Mouse (Mus musculus) olfactory bulb, adult 2 months (tissue): ENCODE measurements at regions not wholly inside any gene's neighbourhood (a gene's known extent, or its start where the extent isn't known, plus 50 kb on each side); places are given as distances from the start of the nearest gene placed in this dataset.
"Not testable (repeated sequence)": the region's sequence is repeated elsewhere in the genome, so short reads cannot be mapped to it uniquely, and the experiment has no call there.

Source experiments
- H3K27ac ChIP-seq: fragments of 200-500 bp; 2 replicates; pipeline ENCODE4 v1.5.1; 2012; ENCODE audit warnings: low read depth, low read length; ENCODE audit not compliant: insufficient read depth
- H3K4me1 ChIP-seq: fragments of 200-500 bp; 2 replicates; pipeline ENCODE4 v1.6.1; 2012; ENCODE audit warnings: low read length; ENCODE audit not compliant: control insufficient read depth, insufficient read depth
- H3K4me3 ChIP-seq: fragments of 200-500 bp; 2 replicates; pipeline ENCODE4 v1.5.1; 2012; ENCODE audit warnings: mild to moderate bottlenecking, low read depth, low read length, moderate library complexity; ENCODE audit not compliant: insufficient read depth
- CTCF ChIP-seq: fragments of 200-500 bp; IDR thresholded peaks from 2 replicates; pipeline ENCODE4 v1.5.1; 2012; ENCODE audit warnings: low read depth, mild to moderate bottlenecking, low read length, moderate library complexity; ENCODE audit not compliant: insufficient read depth
- POLR2A ChIP-seq: fragments of 200-500 bp; IDR thresholded peaks from 2 replicates; pipeline ENCODE4 v1.6.1; 2012; ENCODE audit warnings: mild to moderate bottlenecking, low read depth, low read length, moderate library complexity; ENCODE audit not compliant: insufficient read depth
- WGBS: fragments of 180-500 bp; shearing (Covaris S2); methylation state at CpG from one replicate; pipeline ENCODE4 v1.1.7; 2018; 5-methylcytosine and 5-hydroxymethylcytosine counted together

DNA sequence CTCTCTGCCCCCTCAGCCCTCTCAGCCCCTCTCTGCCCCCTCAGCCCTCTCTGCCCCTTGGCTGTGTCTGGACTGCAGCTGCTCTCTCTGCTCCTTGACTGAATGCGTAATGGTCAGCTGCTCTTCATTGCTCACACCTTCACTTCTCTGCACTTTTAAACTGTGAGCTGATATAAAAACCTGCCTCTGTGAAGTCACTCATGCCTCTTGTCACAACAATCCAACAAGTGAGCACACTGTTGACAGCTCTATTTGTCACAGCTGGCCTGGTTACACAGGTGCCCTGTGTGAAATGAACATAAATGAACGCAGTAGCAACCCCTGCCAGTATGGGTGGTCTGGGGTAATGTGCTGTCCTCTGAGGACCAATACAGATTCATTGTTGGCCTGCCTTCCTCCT lies 109.2 kb downstream of the Arrdc3 start:
- WGBS = 90% methylated on average over 2 of the region's 2 CpGs
- no peak for TF ChIP-seq POLR2A
- TF ChIP-seq CTCF = no peak
- Histone ChIP-seq H3K4me3 (no peak overlapping the region), H3K27ac (no peak overlapping the region), H3K4me1 (no peaks in the 10 kb centered on the region)

GRCm38 (mm10) chr13:81008864-81009766 lies 125.9 kb downstream of the Arrdc3 start:
- no peak overlapping the region for H3K4me3 ChIP-seq
- H3K4me1 ChIP-seq = no peaks in the 10 kb centered on the region
- no peak overlapping the region for H3K27ac ChIP-seq
- TF ChIP-seq CTCF (no peak), POLR2A (no peak)
- 56% methylated on average over 5 of the region's 5 CpGs for WGBS

DNA sequence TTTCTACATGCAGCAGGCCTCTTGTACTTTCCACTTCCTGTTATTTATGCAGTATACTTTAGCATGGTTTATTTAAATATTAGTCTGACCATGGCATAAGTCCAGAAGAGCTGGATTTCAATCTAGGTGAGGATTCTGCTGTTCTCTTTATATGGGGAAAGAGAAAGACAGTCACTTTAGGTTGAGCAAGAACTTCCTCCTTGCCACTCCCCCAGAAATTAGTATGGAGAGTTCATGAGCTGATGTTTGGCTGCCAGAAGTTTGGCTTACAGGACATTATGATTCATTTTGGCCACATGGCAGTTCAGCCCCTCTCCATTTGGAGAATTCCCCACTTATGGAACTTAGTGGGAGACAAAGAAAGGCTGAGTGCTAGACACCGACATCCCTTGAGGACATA lies 130.8 kb downstream of the Arrdc3 start:
- WGBS = 63% methylated on average over 1 of the region's 1 CpGs
- H3K4me1 ChIP-seq = no peaks in the 10 kb centered on the region
- TF ChIP-seq POLR2A (no peak), CTCF (no peak)
- H3K4me3 ChIP-seq = no peak overlapping the region
- no peak overlapping the region for H3K27ac ChIP-seq

DNA sequence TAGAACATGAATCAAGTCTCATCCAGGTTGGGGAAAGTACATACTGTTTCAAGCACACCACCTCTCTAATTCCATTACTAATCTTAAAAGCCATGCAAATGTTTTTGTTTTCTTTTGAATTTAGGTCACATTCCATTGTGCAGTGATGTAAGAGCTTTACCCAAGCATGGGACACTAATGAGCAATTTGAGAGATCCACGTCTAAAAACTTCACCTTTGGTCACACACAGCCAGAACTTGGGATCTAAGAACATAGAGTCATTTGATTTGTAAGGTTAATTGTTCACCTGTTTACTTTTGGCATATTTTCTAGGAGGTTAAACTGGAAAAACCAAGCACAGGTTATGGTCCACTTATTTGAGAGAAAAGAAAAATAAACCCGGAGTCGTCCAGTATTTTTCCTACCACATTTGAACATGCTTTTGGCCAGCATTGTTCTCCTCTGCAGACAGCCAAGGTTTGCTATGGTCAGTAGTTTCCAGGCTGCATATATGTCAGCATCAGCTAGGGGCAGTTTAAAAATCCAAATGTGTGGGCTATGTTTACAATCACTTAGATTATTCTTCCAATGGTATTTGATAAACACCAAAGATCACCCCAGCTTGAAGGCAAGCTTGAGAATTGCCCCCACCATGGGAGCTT lies 137.0 kb downstream of the Arrdc3 start:
- 75% methylated on average over 3 of the region's 3 CpGs for WGBS
- Histone ChIP-seq H3K4me3 (no peak overlapping the region), H3K4me1 (no peaks in the 10 kb centered on the region), H3K27ac (no peak overlapping the region)
- TF ChIP-seq POLR2A (no peak), CTCF (no peak)

- H3K4me3 ChIP-seq = no peak overlapping the region
- no peak overlapping the region for H3K27ac ChIP-seq
- 91% methylated on average over 2 of the region's 2 CpGs for WGBS
- TF ChIP-seq POLR2A (no peak), CTCF (no peak)
- H3K4me1 ChIP-seq = no peaks in the 10 kb centered on the region
Observed at GRCm38 (mm10) chr13:81020811-81021210, 137.6 kb downstream of the Arrdc3 start.

- no peak overlapping the region for H3K27ac ChIP-seq
- no peak overlapping the region for H3K4me3 ChIP-seq
- TF ChIP-seq CTCF (no peak), POLR2A (no peak)
- no peaks in the 10 kb centered on the region for H3K4me1 ChIP-seq
- WGBS = 75% methylated on average over 1 of the region's 1 CpGs
Observed at GRCm38 (mm10) chr13:81022410-81022809, 139.2 kb downstream of the Arrdc3 start.

GRCm38 (mm10) chr13:81025241-81025760 lies 142.1 kb downstream of the Arrdc3 start:
- H3K4me1 ChIP-seq, H3K27ac ChIP-seq, H3K4me3 ChIP-seq: not testable (repeated sequence)
- 93% methylated on average over 14 of the region's 14 CpGs for WGBS

DNA sequence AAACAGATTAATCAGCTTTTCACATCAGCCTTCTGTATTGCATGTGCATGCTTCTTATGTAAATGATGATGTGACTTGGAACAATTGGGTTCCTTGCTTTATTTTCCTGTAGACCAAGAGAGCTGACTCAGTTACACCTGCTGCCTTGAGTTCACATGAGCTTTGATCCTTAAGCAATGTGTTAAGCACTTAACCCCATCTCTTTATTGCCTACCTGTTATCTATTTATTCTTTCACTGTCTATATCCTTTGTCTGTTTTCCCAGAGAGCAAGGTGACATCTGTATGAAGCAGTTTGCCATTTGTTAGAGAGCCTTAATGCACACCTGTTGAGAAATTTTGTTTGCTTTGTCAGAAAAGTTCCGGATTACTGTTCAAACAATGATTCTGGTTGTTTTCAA lies 154.1 kb downstream of the Arrdc3 start:
- TF ChIP-seq POLR2A (no peak), CTCF (no peak)
- H3K4me3 ChIP-seq = no peak overlapping the region
- H3K27ac ChIP-seq = no peak overlapping the region
- WGBS = 85% methylated on average over 1 of the region's 1 CpGs
- H3K4me1 ChIP-seq = no peaks in the 10 kb centered on the region

- H3K27ac ChIP-seq = no peak overlapping the region
- no peaks in the 10 kb centered on the region for H3K4me1 ChIP-seq
- no peak for TF ChIP-seq POLR2A
- no peak for TF ChIP-seq CTCF
- no peak overlapping the region for H3K4me3 ChIP-seq
- WGBS = 81% methylated on average over 4 of the region's 4 CpGs
Observed at GRCm38 (mm10) chr13:81038736-81039135, 155.6 kb downstream of the Arrdc3 start.

DNA sequence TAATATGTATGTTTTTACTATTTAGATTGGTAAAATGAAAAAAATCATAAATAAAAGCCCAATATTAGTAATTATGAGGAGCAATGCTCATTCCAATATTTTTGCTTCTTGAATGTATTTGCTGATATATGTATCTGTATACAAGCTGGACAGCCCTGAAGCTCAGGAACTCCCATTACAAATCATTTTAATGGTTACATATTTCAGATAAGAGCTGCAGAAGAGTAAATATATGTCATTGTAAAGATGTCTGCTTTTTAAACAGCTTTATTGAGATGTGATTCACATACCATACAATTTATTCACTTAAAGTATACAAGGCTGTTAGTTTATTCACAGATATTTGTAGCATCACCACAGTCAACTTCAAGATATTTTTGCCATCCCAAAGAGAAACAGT lies 157.3 kb downstream of the Arrdc3 start:
- Histone ChIP-seq H3K4me3 (no peak overlapping the region), H3K4me1 (no peaks in the 10 kb centered on the region), H3K27ac (no peak overlapping the region)
- no peak for TF ChIP-seq CTCF
- TF ChIP-seq POLR2A = no peak
